Mouse (Mus musculus) embryonic facial prominence, embryonic 14.5 days (tissue): ENCODE results near the gene Stx16. TPM values are rescaled to one million over a fixed set of nuclear protein-coding genes. Genes with fewer than 3 reads are reported as not detected.

Experiments
- ATAC-seq: fragments of 200-750 bp; cut with Nextera tagmentation; 2 replicates; pipeline ENCODE4 v1.8.0; 2017; ENCODE audit warnings: low read depth, moderate number of reproducible peaks, moderate TSS enrichment
- DNase-seq: peaks from one replicate; pipeline ENCODE4 v3.0.0-alpha.2; 2015; ENCODE audit warnings: low spot score
- H3K27ac ChIP-seq: fragments of 300-500 bp; sonication (generic); replicated peaks from 2 replicates; pipeline ENCODE4 v1.5.1; 2014; ENCODE audit warnings: low read depth, mild to moderate bottlenecking, low read length, moderate library complexity
- H3K27me3 ChIP-seq: fragments of 300-500 bp; sonication (generic); replicated peaks from 2 replicates; pipeline ENCODE4 v1.6.1; 2014; ENCODE audit warnings: low read length; ENCODE audit not compliant: control insufficient read depth, insufficient read depth
- H3K36me3 ChIP-seq: fragments of 300-500 bp; sonication (generic); 2 replicates; pipeline ENCODE4 v1.6.1; 2014; ENCODE audit warnings: low read length, mixed read lengths; ENCODE audit not compliant: control insufficient read depth, insufficient read depth
- H3K4me1 ChIP-seq: fragments of 300-500 bp; sonication (generic); 2 replicates; pipeline ENCODE4 v1.6.1; 2014; ENCODE audit warnings: antibody characterized with exemption, low read length; ENCODE audit not compliant: control insufficient read depth, insufficient read depth
- H3K4me2 ChIP-seq: fragments of 300-500 bp; sonication (generic); 2 replicates; pipeline ENCODE4 v1.6.1; 2014; ENCODE audit warnings: low read depth, mild to moderate bottlenecking, low read length, moderate library complexity, mixed read lengths
- H3K4me3 ChIP-seq: fragments of 300-500 bp; sonication (generic); 2 replicates; pipeline ENCODE4 v1.5.1; 2014; ENCODE audit warnings: low read depth, mild to moderate bottlenecking, low read length
- H3K9ac ChIP-seq: fragments of 300-500 bp; sonication (generic); 2 replicates; pipeline ENCODE4 v1.6.1; 2014; ENCODE audit warnings: low read depth, mild to moderate bottlenecking, low read length, moderate library complexity, mixed read lengths
- H3K9me3 ChIP-seq: fragments of 300-500 bp; sonication (generic); 2 replicates; pipeline ENCODE4 v1.6.1; 2016; ENCODE audit warnings: low read length; ENCODE audit not compliant: control insufficient read depth
- WGBS: fragments of 180-500 bp; shearing (Covaris S2); extraction: QIAGEN DNeasy Blood & Tissue Kit; methylation state at CpG from one replicate; pipeline ENCODE4 v1.1.7; 2014; 5-methylcytosine and 5-hydroxymethylcytosine counted together
- polyA plus RNA-seq: library from polyadenylated mRNA; unstranded; fragments of >200 nt; fragmentation: Nextera tagmentation; extraction: Ambion mirVana; gene quantifications from 2 replicates; pipeline ENCODE4 v1.2.1, GENCODE M21; 2014

Stx16 gene
- polyA plus RNA-seq, 1 experiment from 2014 or later = 9.7 TPM

GRCm38 (mm10) chr2:174114148-174114864 is 38.2 kb downstream of the Stx16 start:
- ATAC-seq = no peak

GRCm38 (mm10) chr2:174116929-174117328 is 40.8 kb downstream of the Stx16 start:
- DNase-seq = peak; percentile 87
- H3K36me3 ChIP-seq = peaks cover 69% of the 10 kb centered on the region
- 30% methylated on average over 16 of the region's 16 CpGs for WGBS

More at GRCm38 (mm10) chr2:174114148-174114864, 38.2 kb downstream of the Stx16 start:
- H3K27ac ChIP-seq = no peak overlapping the region; the same call in 1 of the 2 replicates
- no peaks in the 10 kb centered on the region for H3K27me3 ChIP-seq
- no peak overlapping the region for H3K4me3 ChIP-seq
- H3K4me2 ChIP-seq = no peak overlapping the region
- peak; percentile 79 for DNase-seq
- peaks cover 12% of the 10 kb centered on the region; the same call in 1 of the 2 replicates for H3K4me1 ChIP-seq
- H3K9me3 ChIP-seq = no peaks in the 10 kb centered on the region
- H3K36me3 ChIP-seq = peaks cover 43% of the 10 kb centered on the region; the same call in 1 of the 2 replicates
- no peak overlapping the region for H3K9ac ChIP-seq
- WGBS = 85% methylated on average over 12 of the region's 12 CpGs

GRCm38 (mm10) chr2:174118141-174118540 is 42.0 kb downstream of the Stx16 start:
- Histone ChIP-seq H3K9ac (no peak overlapping the region), H3K27me3 (no peaks in the 10 kb centered on the region), H3K4me3 (no peak overlapping the region), H3K27ac (no peak overlapping the region), H3K9me3 (no peaks in the 10 kb centered on the region), H3K4me1 (0 out of 2 replicates have a peak, but pooled peaks cover 5% of the 10 kb centered on the region), H3K36me3 (peaks cover 80% of the 10 kb centered on the region), H3K4me2 (no peak overlapping the region)
- DNase-seq (peak; percentile 52), ATAC-seq (no peak)
- 46% methylated on average over 11 of the region's 11 CpGs for WGBS

More at GRCm38 (mm10) chr2:174116929-174117328, 40.8 kb downstream of the Stx16 start:
- H3K9ac ChIP-seq = no peak overlapping the region
- H3K27ac ChIP-seq = no peak overlapping the region
- no peaks in the 10 kb centered on the region for H3K27me3 ChIP-seq
- no peaks in the 10 kb centered on the region for H3K9me3 ChIP-seq
- no peak overlapping the region for H3K4me3 ChIP-seq
- H3K4me1 ChIP-seq = 0 out of 2 replicates have a peak, but pooled peaks cover 5% of the 10 kb centered on the region
- no peak overlapping the region for H3K4me2 ChIP-seq
- peak; percentile 81 for ATAC-seq

GRCm38 (mm10) chr2:174119259-174119658 is 43.2 kb downstream of the Stx16 start:
- Histone ChIP-seq H3K4me3 (no peak overlapping the region), H3K27me3 (no peaks in the 10 kb centered on the region), H3K27ac (no peak overlapping the region), H3K9me3 (peaks cover 2% of the 10 kb centered on the region), H3K36me3 (peaks cover 85% of the 10 kb centered on the region), H3K9ac (no peak overlapping the region), H3K4me2 (no peak overlapping the region), H3K4me1 (0 out of 2 replicates have a peak, but pooled peaks cover 5% of the 10 kb centered on the region)
- no peak for DNase-seq
- WGBS = 96% methylated on average over 11 of the region's 11 CpGs
- no peak for ATAC-seq

GRCm38 (mm10) chr2:174120631-174121030 is 44.5 kb downstream of the Stx16 start:
- 0 out of 2 replicates have a peak, but pooled peaks cover 5% of the 10 kb centered on the region for H3K4me1 ChIP-seq
- no peak overlapping the region for H3K4me3 ChIP-seq
- H3K4me2 ChIP-seq = no peak overlapping the region
- 94% methylated on average over 19 of the region's 19 CpGs for WGBS
- DNase-seq (no peak), ATAC-seq (no peak)
- H3K9ac ChIP-seq = no peak overlapping the region
- no peak overlapping the region for H3K27ac ChIP-seq
- peaks cover 88% of the 10 kb centered on the region for H3K36me3 ChIP-seq
- H3K27me3 ChIP-seq = no peaks in the 10 kb centered on the region
- H3K9me3 ChIP-seq = peaks cover 12% of the 10 kb centered on the region

GRCm38 (mm10) chr2:174121411-174121947 is 45.4 kb downstream of the Stx16 start:
- Histone ChIP-seq H3K4me1 (0 out of 2 replicates have a peak, but pooled peaks cover 5% of the 10 kb centered on the region), H3K36me3 (peaks cover 82% of the 10 kb centered on the region), H3K9ac (no peak overlapping the region), H3K27ac (no peak overlapping the region), H3K4me3 (no peak overlapping the region), H3K9me3 (peaks cover 12% of the 10 kb centered on the region), H3K27me3 (no peaks in the 10 kb centered on the region), H3K4me2 (no peak overlapping the region)
- DNase-seq (no peak), ATAC-seq (no peak)
- 46% methylated on average over 11 of the region's 12 CpGs for WGBS

- no peaks in the 10 kb centered on the region for H3K27me3 ChIP-seq
- no peak overlapping the region for H3K9ac ChIP-seq
- ATAC-seq = no peak
- no peak for DNase-seq
- H3K27ac ChIP-seq = no peak overlapping the region
- 100% methylated on average over 2 of the region's 2 CpGs for WGBS
- no peak overlapping the region for H3K4me3 ChIP-seq
- peaks cover 73% of the 10 kb centered on the region for H3K36me3 ChIP-seq
- peaks cover 12% of the 10 kb centered on the region for H3K9me3 ChIP-seq
- H3K4me1 ChIP-seq = 0 out of 2 replicates have a peak, but pooled peaks cover 5% of the 10 kb centered on the region
- H3K4me2 ChIP-seq = no peak overlapping the region
Measured at GRCm38 (mm10) chr2:174122331-174122730, 46.2 kb downstream of the Stx16 start.

- ATAC-seq (no peak), DNase-seq (no peak)
- Histone ChIP-seq H3K4me3 (no peak overlapping the region), H3K27ac (no peak overlapping the region), H3K4me2 (no peak overlapping the region), H3K9ac (no peak overlapping the region), H3K36me3 (peaks cover 59% of the 10 kb centered on the region), H3K27me3 (no peaks in the 10 kb centered on the region), H3K9me3 (peaks cover 12% of the 10 kb centered on the region), H3K4me1 (0 out of 2 replicates have a peak, but pooled peaks cover 5% of the 10 kb centered on the region)
- 46% methylated on average over 3 of the region's 3 CpGs for WGBS
Measured at GRCm38 (mm10) chr2:174123731-174124130, 47.6 kb downstream of the Stx16 start.
